Mouse (Mus musculus): Measurements from ENCODE around the gene Paqr7.
A peak's percentile ranks its signal among the peaks of the same experiment; 100 is the strongest.

Paqr7 gene

DNA sequence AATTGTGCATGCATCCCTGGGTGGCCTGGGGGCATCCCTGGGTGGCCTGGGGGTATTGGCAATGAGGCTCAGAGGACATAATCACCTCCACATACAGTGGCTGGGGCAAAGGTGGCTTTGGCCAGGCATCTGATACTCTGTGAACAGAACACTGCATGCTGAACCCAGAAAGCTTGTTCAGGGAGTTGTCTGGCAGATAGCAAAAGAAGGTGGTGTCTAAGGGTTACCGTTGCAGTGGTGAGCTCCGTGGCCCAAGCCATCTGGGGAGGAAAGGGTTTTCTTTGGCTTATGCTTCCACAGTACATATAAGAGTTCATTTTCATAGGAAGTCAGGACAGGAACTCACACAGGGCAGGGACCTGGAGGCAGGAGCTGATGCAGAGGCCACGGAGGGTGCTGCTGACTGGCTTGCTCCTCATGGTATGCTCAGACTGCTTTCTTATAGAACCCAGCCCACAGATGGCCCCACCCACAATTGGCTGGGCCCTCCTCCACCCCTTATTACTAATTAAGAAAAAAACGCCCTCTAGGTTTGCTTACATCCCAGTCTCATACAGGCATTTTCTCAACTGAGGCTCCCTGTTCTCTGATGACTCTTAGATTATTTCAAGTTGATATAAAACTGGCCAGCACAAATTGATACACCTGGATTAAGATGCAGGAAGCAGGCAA lies 7.3 kb downstream of the Paqr7 start:
- DNase-seq (ENCODE audit: low spot score): no peak

DNA sequence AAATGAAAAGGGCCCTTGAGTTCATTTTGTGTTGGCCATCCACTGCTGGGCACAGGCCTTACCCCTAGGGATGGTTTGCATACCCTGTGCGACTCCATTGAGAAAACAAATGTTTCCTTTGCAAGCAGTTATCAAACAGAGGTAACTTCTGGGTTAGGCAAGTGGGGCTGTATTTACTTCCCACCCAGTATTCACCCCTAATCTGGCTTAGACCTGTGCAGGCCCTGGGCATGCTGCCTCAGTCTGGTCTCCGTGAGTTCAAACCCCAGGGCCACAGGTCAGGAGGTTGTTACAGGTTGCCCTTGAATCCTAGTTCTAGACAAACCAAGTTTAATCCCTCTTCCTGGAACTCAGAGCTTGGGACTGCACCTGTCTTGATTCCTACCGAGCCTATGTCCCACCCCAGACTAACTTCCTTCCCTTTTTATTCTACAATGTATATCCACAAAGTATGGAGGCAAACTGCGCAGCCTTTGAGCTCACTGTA lies 8.8 kb downstream of the Paqr7 start:
- no peak for DNase-seq (ENCODE audit: low spot score)

DNA sequence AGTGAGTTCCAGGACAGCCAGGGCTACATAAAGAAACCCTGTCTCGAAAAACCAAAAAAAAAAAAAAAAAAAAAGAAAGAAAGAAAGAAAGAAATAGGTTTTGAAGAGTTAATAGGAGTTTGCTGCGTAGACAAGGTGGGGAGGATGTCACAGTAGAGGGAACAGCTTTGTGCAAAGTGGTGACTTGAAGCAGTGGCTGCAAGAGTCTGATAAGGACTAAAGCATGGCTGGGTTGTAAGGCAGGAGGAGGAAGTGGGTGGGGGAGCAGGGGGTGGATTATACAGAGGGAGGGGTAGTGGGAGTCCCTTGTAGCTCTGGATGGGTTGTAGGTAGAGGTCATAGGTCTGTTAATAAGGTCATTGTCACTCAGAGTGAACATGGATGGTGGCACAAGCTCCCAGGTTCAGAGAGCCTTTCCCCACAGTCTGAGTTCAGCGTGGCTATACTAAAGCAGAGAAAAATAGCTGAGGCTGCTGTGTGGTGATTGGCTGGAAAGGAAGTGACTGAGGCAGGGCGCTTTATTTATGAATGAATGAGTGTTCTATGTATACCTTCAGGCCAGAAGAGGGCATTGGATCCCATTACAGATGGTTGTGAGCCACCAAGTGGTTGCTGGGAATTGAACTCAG lies 9.6 kb downstream of the Paqr7 start:
- DNase-seq (ENCODE audit: low spot score): no peak

DNA sequence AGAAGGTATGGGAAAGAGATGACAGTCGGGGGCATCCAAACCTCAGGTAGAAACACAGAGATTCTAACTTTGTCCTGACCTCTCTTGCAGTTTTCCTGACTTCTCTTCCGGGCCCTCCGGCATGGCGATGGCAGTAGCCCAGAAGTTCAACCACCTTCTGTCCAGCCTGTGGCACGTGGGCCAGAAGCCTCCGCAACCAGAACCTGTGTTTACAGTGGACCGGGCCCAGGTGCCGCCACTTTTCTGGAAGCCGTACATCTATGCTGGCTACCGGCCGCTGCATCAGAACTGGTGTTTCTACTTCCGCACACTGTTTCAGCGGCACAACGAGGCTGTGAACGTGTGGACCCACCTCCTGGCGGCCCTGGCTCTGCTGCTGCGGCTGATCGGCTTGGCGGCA lies 10.2 kb downstream of the Paqr7 start:
- no peak for DNase-seq (ENCODE audit: low spot score)

DNA sequence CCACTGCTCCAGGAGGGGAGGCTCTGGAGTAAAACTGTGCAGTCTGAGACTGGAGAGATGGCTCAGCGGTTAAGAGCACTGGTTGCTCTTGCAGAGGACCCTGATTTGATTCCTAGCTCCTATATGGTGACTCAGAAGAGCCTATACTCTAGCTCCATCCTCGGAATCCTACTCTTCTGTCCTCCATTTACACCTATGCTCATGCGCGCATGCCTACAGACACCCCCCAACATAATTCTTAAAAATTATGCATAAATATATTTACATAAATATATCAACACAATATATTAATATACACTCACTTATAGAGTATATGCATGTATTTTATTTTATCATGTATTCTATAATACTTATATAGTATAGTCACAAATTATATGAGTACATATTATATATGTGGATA lies 13.9 kb downstream of the Paqr7 start:
- DNase-seq (ENCODE audit: low spot score): no peak

DNA sequence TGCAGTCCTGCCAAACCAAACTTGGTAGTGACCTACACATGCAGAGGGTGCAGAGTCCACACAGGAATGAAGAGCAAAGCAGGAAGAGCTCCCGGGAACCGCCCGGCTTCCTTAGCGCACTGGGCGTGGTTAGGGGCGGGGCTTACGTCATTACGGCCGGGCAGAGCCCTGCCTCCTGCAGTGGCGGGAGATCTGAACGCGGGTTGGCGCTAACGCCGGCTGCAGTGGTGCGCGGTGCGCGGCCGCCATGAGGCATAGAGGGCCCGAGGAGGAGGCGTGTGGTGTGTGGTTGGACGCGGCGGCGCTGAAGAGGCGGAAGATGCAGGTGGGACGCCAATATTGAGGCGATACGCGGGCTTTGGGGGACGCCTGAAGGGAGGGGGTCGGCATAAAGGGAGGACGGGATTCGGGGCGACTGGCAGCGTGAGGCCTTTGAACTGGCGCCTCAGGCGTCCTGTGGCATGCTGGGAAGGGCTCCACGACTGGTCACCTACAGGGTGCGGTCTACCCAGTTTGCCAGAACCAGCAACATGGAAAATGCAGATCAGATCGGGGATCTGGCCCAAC lies 14.4 kb downstream of the Paqr7 start, which contains the start of gene Aunip:
Gene Aunip, plus strand, starts transcription at position 155 of the 567 bp plus-strand sequence.
- peak; percentile 81 for DNase-seq (ENCODE audit: low spot score)

DNA sequence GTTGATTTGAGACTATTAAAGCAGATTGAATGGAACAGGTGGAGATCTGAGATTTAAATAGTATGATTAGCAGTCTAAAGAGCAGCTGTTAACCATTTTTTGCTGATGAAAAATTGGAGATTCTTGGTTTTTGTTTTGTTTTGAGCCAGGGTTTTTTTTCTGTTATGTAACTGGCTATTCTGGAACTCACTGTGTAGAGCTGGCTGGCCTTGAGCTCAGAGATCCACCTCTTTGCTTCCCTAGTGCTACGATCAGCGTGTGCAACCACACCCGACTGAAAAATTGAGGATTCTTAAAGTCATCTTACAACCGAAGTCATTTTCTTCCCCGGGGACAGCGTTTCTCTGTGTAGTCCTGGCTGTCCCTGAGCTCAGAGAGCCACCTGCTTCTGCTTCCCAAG lies 15.2 kb downstream of the Paqr7 start:
- no peak for DNase-seq (ENCODE audit: low spot score)

DNA sequence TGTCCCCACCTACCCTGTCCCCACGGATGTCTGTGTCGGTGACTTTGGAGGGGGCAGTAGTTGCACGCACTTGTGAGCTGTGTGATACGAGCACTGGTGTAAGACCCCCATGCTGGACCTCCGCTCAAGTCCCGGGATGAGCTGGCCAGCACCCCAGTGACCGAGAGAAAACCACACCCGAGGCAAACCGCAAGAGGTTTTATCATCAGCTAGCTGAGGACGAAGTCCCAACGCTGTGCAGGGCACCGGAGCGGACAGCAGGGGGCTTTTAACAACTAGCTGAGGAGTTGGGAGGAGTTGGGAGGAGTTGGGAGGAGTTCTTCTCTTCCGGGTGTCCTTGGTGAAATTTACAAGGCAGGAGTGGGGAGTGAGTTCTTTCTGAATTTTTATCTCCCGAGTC lies 16.3 kb downstream of the Paqr7 start:
- DNase-seq (ENCODE audit: low spot score): peak; percentile 51

DNA sequence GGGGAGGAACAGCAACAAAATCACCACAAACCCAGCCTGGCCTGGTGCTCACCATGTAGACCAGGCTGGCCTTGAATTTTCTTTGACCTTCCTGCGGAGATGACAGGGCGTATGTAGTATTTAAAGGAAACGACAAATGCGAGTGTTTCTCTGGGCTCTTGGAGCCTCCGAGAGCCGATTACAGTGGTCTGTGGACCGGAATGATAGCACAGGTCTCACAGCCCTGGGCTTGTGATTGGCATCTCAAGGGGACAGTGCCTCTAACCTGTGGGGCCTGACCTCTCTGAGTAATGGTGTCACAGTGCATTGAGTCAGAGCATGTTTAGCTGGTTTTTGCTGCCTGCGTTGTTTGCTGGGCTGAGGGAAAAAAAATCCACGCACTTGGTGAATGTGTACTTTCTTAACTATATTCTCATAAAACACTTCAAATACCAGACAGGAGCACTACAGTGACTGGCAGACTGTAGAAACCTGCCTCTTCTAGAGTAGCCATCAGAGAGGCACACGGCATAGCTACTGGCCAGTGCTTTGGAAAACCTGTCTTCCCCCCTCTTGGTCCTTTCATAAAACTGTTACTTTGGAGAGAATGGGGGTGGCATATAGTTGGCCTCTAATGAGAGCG lies 17.9 kb downstream of the Paqr7 start:
- no peak for DNase-seq (ENCODE audit: low spot score)

DNA sequence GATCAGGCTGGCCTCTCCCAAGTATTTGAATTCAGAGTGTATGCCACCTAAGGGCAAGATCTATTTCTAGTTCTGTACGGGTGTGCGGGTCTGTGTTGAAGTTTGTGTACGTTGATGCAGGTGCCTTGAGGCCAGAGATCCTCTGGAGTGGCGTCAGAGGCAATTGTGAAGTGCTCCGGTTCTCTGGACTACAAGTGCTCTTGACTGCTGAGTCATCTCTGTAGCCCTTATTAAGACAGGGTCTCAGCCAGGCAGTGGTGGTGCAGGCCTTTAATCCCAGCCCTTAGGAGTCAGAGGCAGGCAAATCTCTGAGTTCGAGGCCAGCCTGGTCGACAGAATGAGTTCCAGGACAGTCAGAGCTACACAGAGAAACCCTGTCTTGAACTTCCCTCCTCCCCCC lies 19.1 kb downstream of the Paqr7 start:
- no peak for DNase-seq (ENCODE audit: low spot score)

DNA sequence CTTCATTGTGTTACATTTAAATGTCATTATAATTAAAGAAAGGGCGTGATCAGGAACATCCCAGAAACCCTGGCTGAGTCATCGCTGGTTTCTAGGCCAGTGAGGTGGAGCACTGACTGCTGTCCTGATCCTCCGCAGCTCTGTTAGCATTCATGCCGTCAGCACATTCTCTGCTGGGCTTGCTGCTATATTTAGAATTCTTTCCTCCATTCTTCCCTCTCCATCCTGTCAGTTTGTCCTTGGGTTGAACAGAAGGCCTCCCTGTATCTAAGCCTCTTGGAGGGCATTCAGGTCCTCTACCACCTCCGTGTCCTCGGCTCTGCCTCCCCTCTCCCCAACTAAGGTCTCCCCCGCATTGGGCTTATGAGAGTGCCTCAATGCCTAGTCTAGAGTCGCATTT lies 20.5 kb downstream of the Paqr7 start:
- no peak for DNase-seq (ENCODE audit: low spot score)

DNA sequence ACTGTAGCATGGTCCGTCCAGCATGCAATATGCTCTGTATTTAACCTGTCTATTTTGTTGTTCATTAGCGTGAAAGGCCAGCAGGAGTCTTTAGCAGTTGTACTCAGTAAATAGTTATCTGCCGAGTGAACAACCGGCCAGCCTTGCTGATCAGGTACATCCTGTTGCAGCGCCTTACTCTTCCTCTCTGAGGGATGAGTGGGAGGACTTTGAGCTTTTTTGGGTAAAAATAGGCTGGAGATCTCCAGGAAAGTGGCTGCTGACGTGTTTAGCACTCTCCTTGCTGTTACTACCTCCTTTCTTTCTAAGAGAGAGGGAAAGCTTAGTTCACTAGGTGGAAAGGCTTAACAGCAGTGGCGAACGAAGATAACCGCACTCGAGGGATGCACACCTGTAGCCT lies 21.2 kb downstream of the Paqr7 start:
- no peak for DNase-seq (ENCODE audit: low spot score)

DNA sequence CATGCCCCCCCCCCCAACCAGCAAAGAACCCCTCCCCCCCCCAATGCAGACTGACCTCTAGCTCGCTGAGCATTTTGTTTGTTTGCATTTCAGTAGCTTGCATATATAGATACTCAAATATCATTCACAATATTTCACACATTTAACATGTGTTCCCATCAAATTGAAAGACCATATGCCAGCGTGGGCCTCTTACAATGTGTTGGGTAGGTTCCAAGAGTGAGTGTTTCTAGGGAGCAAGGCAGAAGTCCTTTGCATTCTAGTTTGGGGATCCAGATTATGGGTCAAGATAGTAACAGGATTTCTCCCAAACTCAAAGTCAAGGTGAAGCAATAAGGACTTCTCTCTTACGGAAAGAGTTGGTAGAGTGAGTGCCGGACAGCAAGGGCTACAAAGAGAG lies 22.0 kb downstream of the Paqr7 start:
- no peak for DNase-seq (ENCODE audit: low spot score)

DNA sequence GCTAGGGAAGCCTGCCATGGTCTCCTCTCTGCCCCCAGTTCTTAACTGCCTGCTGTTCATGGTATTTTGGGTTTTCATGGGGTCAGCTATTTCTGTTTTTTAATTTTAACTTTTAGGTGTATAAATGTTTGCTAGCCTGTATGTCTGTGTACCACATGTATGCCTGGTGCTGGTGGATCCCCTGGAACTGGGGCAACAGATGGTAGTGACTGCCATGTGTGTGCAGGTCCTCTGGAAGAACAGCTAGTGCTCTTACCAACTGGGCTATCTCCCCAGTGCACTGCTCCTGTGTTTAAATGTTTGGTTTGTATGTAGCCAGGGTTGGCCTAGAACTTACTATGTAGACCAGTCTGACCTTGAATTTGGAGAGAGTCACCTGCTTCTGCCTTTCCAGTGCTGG lies 22.8 kb downstream of the Paqr7 start:
- no peak for DNase-seq (ENCODE audit: low spot score)

DNA sequence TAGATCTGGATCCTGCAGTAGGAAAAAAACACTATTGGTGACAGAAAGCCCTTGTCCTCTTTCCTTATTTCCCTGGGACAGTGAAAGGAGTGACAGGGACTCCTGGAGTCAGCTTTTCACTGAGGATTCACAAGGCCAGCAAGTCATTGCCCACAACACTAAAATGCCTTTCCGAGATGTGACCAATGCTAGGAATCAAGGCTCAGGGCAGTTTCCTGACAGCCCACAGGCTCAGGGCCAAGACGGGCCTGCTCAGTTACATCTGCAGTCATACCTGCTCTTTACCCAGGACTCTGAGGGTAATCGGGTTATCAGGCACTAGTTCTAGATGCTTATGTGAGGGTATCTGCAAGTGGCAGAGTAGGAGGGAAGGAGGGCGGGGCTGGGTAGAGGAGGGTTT lies 26.9 kb downstream of the Paqr7 start:
- DNase-seq (ENCODE audit: low spot score): no peak

DNA sequence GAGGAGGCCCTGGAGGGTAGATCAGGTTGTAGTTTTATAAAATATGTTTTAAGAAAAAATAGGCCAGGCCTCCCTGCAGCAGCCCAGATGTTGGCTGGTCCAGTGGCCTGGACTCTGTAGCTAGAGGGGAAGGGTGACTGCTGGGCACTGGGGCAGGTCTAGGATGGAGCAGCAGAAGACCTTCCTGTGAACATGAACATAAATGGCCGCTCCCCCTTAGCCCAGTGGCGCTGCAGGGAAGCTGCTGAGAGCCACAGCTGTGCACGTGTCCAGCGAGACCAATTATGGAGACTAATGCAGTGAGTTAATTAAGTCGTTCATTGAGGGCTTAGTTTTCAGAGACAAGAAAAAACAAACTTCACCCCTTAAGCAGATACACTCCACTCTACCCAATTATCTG lies 29.3 kb downstream of the Paqr7 start:
- no peak for DNase-seq (ENCODE audit: low spot score)

DNA sequence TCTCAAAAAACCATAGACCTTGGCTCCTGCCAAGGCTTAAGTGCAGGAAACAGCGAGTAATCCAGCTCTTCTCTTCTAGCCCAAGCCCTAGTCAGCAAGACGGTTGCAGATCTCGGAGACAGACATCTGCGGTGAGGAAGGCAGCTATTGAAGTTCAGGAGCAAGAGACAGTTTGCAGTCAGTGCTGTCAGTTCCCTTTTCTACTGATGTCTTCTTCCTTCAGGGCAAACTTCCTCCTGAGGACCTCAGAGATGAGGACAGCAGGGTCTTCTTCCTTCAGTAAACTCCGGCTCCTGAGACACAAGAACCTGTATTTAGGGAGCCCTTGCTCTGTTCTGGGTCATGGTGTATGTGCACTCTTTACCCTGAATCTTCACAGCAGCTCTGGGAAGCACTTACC lies 29.7 kb downstream of the Paqr7 start:
- DNase-seq (ENCODE audit: low spot score): no peak

DNA sequence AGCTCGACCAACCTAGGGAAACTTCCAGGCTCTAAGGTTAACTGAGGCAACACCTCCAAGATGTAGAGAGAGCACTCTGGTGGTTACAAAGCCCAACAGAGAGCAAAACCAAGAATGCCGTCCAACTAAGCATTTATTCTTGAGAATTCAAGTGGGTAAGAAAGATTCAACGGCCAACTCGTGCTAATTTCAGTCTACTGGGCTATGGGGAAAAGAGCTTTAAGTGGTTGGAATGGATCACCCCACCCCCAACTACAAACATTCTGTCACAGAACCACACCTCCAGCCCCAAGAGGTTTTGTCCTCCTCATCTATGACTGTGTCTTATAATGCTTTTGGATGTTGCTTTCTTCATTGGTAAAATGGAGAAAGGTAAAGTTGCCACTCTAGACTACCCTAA lies 36.4 kb downstream of the Paqr7 start:
- DNase-seq (ENCODE audit: low spot score): no peak

DNA sequence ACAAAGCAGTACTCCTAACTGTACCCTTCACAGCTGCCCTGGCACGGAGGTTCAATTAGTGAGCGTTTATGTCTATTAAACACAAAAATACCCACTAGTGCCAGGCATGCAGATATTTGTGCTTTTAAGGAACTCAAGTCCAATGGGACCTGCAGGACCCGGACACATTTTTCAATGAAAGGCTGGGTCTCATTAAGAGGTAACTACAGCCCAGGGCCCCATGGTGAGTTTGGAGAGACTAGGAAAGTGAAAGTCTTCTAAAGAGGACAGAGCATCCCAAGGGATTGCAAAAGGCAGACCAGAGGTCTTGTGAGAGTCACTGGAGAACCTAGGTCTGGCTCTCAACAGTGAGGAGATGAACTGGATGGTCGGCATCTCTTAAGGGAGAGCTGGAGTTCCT lies 36.9 kb downstream of the Paqr7 start:
- no peak for DNase-seq (ENCODE audit: low spot score)

DNA sequence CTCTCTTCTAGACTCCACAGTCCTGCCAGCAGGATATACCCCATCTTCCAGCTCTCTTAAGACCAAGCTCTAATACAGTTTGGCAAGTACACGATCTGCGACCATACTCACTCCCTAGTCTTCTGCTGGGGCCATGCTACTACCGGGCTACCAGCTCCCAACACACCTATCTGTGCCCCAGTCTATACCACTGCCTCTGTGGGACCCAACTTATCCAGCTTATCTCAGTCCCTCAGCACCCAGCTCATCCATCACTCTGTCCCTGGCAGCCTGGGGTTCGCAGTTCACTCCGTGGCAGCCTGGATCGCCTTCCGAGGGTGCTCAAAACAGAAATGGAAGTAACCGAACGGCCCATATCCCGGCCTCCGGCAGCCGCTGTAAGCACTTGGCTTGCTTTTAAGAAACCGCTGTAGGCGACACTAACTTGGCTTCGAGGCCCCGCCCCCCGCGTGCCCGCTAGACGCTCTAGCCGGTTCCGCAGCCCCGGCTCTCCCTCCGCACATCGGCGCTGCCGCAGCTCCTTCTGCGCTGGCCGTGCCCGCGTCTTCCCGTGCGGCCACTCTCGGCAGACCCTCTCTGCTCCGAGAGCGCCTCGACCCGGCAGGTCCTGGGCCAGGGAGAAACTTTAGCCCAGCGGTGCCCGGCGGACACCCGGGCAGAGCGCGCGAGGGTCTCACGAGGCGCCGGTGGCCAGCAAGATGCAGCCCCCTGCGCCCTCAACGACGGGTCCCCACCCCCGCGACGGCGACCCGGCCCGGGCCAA lies 37.8 kb downstream of the Paqr7 start:
- DNase-seq (ENCODE audit: low spot score): no peak

DNA sequence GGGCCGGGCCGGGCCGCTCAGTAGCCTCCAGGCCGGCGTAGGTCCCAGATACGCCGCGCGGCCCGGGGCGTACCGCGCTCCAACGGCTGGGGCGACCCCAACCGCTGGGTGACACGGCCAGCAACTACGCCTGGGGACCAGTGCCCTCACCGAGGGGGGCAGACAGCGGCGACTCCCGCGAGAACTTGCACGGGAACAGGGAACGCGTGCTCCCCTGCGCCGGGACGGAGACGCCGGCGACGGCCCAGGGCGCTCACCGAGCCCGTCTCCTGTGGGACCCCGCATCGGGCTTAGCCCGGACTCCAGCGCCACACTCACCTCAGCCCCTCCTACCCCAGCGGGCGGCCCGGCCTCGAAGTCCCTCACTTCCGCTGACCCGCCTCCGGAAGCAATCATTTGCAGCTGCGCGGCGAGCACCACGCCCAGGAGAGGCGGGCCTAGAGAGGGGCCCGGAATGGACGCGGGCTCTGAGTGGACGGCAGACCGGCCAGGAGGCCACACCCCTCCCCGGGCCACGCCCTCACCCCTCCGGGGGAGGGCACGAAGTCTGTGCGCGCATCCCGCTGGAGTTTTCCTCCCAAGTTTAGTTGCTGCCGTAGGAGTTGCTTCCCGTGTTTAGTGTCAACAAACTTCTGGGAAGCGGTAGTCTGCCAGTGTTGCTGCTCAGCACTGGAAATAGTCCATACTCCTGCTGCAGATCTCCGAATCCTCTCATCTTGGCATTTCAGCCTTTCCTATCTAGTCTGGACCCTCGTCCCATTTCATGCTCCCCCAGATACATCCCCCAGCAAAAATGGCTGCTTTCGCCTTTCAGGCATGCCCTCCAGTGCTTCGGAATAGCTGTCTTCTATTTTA lies 38.7 kb downstream of the Paqr7 start, which contains the start of gene Mtfr1l:
Gene Mtfr1l, minus strand, starts transcription at position 456 of the 855 bp plus-strand sequence.
- DNase-seq (ENCODE audit: low spot score): peak; percentile 91
